Comparison of ENCODE assay signal across 9 mouse cellular contexts in the genomic region with DNA sequence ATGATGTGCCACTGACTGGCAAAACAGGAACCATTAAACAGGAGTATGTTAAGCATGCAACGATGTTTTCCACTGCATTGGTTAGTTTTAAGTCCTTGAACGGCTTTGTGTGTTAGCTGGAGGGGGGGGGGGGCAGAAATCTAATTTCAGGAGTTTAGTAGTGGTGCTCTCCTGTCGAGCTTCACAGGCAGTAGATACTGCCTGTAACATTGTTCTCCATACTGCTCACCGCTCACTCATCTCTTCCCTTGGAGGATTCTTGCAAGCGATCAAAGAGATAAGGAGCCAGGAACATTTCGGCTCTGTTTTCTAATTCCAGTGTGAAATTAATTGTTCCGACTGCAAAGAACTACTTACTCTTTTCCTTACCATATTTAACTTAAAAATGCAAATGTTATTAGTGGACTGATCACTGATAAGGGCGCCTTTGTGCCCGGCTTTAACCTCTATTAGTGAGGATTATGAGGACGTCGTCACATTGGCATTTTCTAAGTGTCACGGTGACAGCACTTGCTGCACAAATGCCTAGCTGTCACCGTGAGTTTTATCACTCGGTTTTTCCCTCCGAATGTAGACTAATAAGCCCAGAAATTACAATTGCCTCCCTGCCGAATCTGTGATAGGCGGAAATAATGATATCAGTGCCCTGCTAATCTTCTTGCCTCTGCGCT.
DNase-seq lines count a peak whose midpoint lies in the region; ATAC-seq lines count a peak whose summit lies in the region.
"Had no signal": no experiment of that assay in that cellular context is flagged by ENCODE, and none has a peak within 500 bp of the region (broad histone marks: within the 10 kb centered on the region; RNA-seq: fewer than 3 reads in every experiment).

No protein-coding gene starts in this region.

- H3K27me3 ChIP-seq in intestine, embryonic 15.5 days (replicated peaks), result no peaks in the 10 kb centered on the region
- H3K27me3 ChIP-seq in stomach, embryonic 16.5 days (ENCODE audit: control insufficient read depth, insufficient read depth, low read length), result no peaks in the 10 kb centered on the region; the same call in 1 of the 2 replicates

- WGBS in intestine, embryonic 15.5 days, result 72% methylated on average over 18 of the region's 18 CpGs
- 66% methylated on average over 18 of the region's 18 CpGs for WGBS in stomach, embryonic 16.5 days

- no peak overlapping the region for H3K27ac ChIP-seq in intestine, embryonic 15.5 days
- no peak overlapping the region for H3K27ac ChIP-seq in stomach, embryonic 16.5 days (ENCODE audit: low read length)

- H3K4me3 ChIP-seq in intestine, embryonic 15.5 days (replicated peaks), result no peak overlapping the region
- H3K4me3 ChIP-seq in stomach, embryonic 16.5 days (replicated peaks; ENCODE audit: low read length), result 0 out of 2 replicates have a peak overlapping the region, but pooled peaks have one; percentile 0

- peak; percentile 43 for DNase-seq in heart, adult 11 months
- no peak for DNase-seq in heart, adult 9 months (ENCODE audit: low spot score in 2 of 2)
- peak; percentile 68 for DNase-seq in retina, adult 2 months (ENCODE audit: low read depth, low spot score)
- no peak for DNase-seq in retina, postnatal 1 day
- DNase-seq in kidney, adult 8-10 months, result no peak
- no peak for DNase-seq in thymus, postnatal 14 days
- DNase-seq: adrenal gland, postnatal 36 days had no signal

- ATAC-seq in intestine, embryonic 15.5 days, result no peak
- no peak for ATAC-seq in stomach, embryonic 16.5 days (ENCODE audit: insufficient read depth, low FRiP score)

- H3K4me1 ChIP-seq in intestine, embryonic 15.5 days (replicated peaks), result no peaks in the 10 kb centered on the region
- no peaks in the 10 kb centered on the region for H3K4me1 ChIP-seq in stomach, embryonic 16.5 days (ENCODE audit: control insufficient read depth, insufficient read depth, low read length)

- H3K9ac ChIP-seq in intestine, embryonic 15.5 days, result no peak overlapping the region
- H3K9ac ChIP-seq in stomach, embryonic 16.5 days (ENCODE audit: low read length), result no peak overlapping the region

- peak overlapping the region; percentile 26 for H3K4me2 ChIP-seq in intestine, embryonic 15.5 days (replicated peaks)
- peak overlapping the region; percentile 19; the same call in 1 of the 2 replicates for H3K4me2 ChIP-seq in stomach, embryonic 16.5 days (ENCODE audit: low read depth, low read length)

- no peaks in the 10 kb centered on the region for H3K36me3 ChIP-seq in intestine, embryonic 15.5 days
- H3K36me3 ChIP-seq in stomach, embryonic 16.5 days (ENCODE audit: control insufficient read depth, insufficient read depth, low read length), result no peaks in the 10 kb centered on the region

- no peaks in the 10 kb centered on the region for H3K9me3 ChIP-seq in intestine, embryonic 15.5 days
- no peaks in the 10 kb centered on the region for H3K9me3 ChIP-seq in stomach, embryonic 16.5 days (replicated peaks; ENCODE audit: control insufficient read depth, low read length)

Comparison
In these comparisons a context has a peak if more than half of its experiments do, and no peak if none do; other contexts are left out.
1. DNase-seq: peak in heart, adult 11 months (single experiment) and retina, adult 2 months (single experiment); none in heart, adult 9 months (0 of 2), retina, postnatal 1 day (single experiment), kidney, adult 8-10 months (0 of 2) and thymus, postnatal 14 days (single experiment).